Mouse (Mus musculus) G1E (cell line): ENCODE results near the gene Ptcd1.
"Not testable (repeated sequence)": the region's sequence is repeated elsewhere in the genome, so short reads cannot be mapped to it uniquely, and the experiment has no call there.

Source experiments
- CTCF ChIP-seq: IDR thresholded peaks from 2 replicates; pipeline ENCODE4 v1.5.1; 2012; ENCODE audit warnings: low read depth, low read length, inconsistent platforms, mixed read lengths
- GATA1 ChIP-seq: IDR thresholded peaks from 2 replicates; pipeline ENCODE4 v1.6.1; 2012; ENCODE audit warnings: borderline replicate concordance, low read length, inconsistent platforms, mixed read lengths
- POLR2AphosphoS5 ChIP-seq: IDR thresholded peaks from 2 replicates; pipeline ENCODE4 v1.6.1; 2012; ENCODE audit warnings: low read depth, low read length, inconsistent platforms; ENCODE audit not compliant: insufficient replicate concordance

- TF ChIP-seq CTCF, GATA1, POLR2AphosphoS5: not testable (repeated sequence)
Measured at GRCm38 (mm10) chr5:145208391-145208790, 41.5 kb upstream of the Ptcd1 start.
